Mouse (Mus musculus) kidney, postnatal 4 days (tissue): ENCODE data around the gene Dnajc10.

Source experiments
- DNase-seq, 2 experiments: peaks; one replicate each; pipeline ENCODE4 v3.0.0; 2021; ENCODE audit warnings: mixed read lengths in 2 of 2

Dnajc10 gene

GRCm38 (mm10) chr2:80354531-80354930 is 39.3 kb downstream of the Dnajc10 start:
- DNase-seq, result no peak

GRCm38 (mm10) chr2:80356656-80357231 is 41.5 kb downstream of the Dnajc10 start:
- no peak for DNase-seq

DNA sequence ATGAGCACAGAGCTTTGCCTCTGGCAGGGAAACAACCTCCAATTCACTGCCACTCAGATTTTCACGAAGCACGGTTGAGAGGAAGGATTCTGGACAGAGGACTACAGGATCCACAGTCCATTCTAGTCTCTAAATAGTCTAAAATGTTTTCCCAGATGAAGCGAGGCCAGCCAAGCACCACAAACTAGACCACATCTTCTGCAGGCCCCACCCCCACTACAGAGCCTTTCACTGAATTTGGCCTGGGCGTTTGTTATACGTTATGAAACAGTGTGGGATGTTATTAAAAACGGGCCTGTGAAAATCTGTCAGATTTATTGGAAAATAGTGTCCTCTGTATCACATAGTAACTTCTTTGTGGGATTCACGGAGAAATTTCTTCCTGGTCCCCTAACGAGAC is 56.2 kb downstream of the Dnajc10 start:
- no peak for DNase-seq

GRCm38 (mm10) chr2:80374892-80375291 is 59.6 kb downstream of the Dnajc10 start:
- DNase-seq, result no peak

GRCm38 (mm10) chr2:80379848-80380247 is 64.6 kb downstream of the Dnajc10 start:
- no peak for DNase-seq

- no peak for DNase-seq
Measured at GRCm38 (mm10) chr2:80384447-80384846, 69.2 kb downstream of the Dnajc10 start.

DNA sequence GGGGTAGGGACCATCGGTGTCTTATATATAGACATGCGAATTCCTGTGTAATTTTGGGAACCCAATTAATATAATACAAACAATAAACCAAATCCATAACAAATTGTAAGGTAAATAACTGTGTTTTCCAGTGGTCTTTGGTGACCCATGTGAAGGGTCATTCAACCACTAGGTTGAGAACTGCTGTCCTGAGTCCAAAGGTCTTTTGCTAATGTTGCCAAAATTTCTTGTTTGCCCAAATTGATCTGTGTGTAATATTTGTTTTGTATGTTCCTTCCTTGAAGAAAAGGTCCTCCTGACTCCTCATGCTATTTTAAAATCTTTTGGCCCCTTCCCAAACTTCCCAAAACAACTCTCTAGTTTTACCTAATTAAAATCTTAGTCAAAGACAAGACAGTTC is 71.0 kb downstream of the Dnajc10 start:
- DNase-seq, result no peak

DNA sequence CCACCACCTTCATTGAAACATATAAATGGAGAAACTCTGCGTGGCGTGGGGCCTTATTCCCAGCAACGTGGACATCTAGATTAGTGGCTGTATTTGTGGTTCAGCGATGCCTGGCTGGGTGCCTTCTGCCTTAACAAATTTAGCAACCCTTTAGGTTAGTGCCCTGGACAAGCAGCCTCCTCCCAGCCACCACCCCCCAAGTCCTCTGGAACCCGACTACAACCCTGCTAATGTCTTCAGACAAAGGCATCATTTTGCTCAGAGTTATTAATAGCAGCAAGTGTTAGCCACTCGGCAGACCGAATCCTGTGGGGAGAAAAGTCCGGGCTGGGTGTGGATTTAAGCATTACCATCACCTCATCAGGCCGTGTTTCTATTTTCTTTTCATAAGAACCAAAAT is 72.4 kb downstream of the Dnajc10 start:
- no peak for DNase-seq

- DNase-seq, result no peak
Measured at GRCm38 (mm10) chr2:80388341-80388740, 73.1 kb downstream of the Dnajc10 start.

- DNase-seq, result no peak
Measured at GRCm38 (mm10) chr2:80396057-80396456, 80.8 kb downstream of the Dnajc10 start.

- no peak for DNase-seq
Measured at GRCm38 (mm10) chr2:80396864-80397263, 81.6 kb downstream of the Dnajc10 start.

- peak in 1 of 2 experiments; percentile 17 for DNase-seq
Measured at GRCm38 (mm10) chr2:80398595-80399099, 83.4 kb downstream of the Dnajc10 start.
